Mouse (Mus musculus) forebrain, embryonic 13.5 days (tissue): ENCODE results near the gene Psmc5. TPM values are rescaled to one million over a fixed set of nuclear protein-coding genes. Genes with fewer than 3 reads are reported as not detected.

Source experiments
- ATAC-seq: fragments of 200-750 bp; cut with Nextera tagmentation; 2 replicates; pipeline ENCODE4 v1.8.0; 2017
- H3K27ac ChIP-seq: fragments of 300-500 bp; sonication (generic); 2 replicates; pipeline ENCODE4 v1.5.1; 2015; ENCODE audit warnings: inconsistent platforms, mild to moderate bottlenecking, moderate library complexity
- H3K27me3 ChIP-seq: fragments of 300-500 bp; sonication (generic); 2 replicates; pipeline ENCODE4 v1.6.1; 2015; ENCODE audit warnings: mild to moderate bottlenecking, inconsistent platforms
- H3K36me3 ChIP-seq: fragments of 300-500 bp; sonication (generic); 2 replicates; pipeline ENCODE4 v1.6.1; 2015; ENCODE audit warnings: mild to moderate bottlenecking, inconsistent platforms; ENCODE audit not compliant: poor library complexity, severe bottlenecking
- H3K4me1 ChIP-seq: fragments of 300-500 bp; sonication (generic); 2 replicates; pipeline ENCODE4 v1.6.1; 2015; ENCODE audit warnings: inconsistent platforms
- H3K4me2 ChIP-seq: fragments of 300-500 bp; sonication (generic); 2 replicates; pipeline ENCODE4 v1.6.1; 2015; ENCODE audit warnings: inconsistent platforms, mild to moderate bottlenecking, moderate library complexity
- H3K4me3 ChIP-seq: fragments of 300-500 bp; sonication (generic); 2 replicates; pipeline ENCODE4 v1.5.1; 2015; ENCODE audit warnings: mild to moderate bottlenecking, inconsistent platforms
- H3K9ac ChIP-seq: fragments of 300-500 bp; sonication (generic); 2 replicates; pipeline ENCODE4 v1.6.1; 2015; ENCODE audit warnings: mild to moderate bottlenecking, inconsistent platforms
- H3K9me3 ChIP-seq: fragments of 300-500 bp; sonication (generic); replicated peaks from 2 replicates; pipeline ENCODE4 v1.6.1; 2016; ENCODE audit warnings: inconsistent platforms
- WGBS: fragments of 180-500 bp; shearing (Covaris S2); methylation state at CpG from one replicate; pipeline ENCODE4 v1.1.7; 2015; 5-methylcytosine and 5-hydroxymethylcytosine counted together
- polyA plus RNA-seq: library from polyadenylated mRNA; unstranded; fragments of >200 nt; fragmentation: Nextera tagmentation; extraction: Ambion mirVana; gene quantifications from 2 replicates; pipeline ENCODE4 v1.2.1, GENCODE M21; 2015

Psmc5 gene
- polyA plus RNA-seq, 1 experiment from 2014 or later, result 322 TPM

DNA sequence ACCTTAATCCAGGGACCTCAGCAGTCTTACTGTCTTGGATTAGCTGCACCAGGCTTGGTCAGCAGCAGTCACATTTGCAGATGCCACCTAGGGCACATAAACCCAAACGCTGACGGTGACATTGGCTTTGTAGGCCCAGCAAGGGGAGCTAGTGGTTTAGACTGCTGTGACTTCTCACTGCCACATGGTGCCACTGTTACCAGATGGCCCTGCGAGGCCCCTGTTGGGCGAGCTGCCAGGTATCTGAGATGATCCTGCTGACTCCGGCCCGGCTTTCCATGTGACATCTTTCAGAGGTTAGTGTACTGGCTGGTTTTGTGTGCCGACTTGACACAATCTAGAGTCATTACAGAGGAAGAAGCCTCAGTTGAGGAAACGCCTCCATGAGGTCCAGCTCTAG lies 33.4 kb downstream of the Psmc5 start:
- Histone ChIP-seq H3K36me3 (no peaks in the 10 kb centered on the region), H3K4me1 (peaks cover 9% of the 10 kb centered on the region), H3K27me3 (no peaks in the 10 kb centered on the region), H3K9me3 (no peaks in the 10 kb centered on the region), H3K4me2 (no peak overlapping the region), H3K4me3 (no peak overlapping the region), H3K9ac (no peak overlapping the region), H3K27ac (no peak overlapping the region)
- WGBS, result 65% methylated on average over 8 of the region's 8 CpGs
- ATAC-seq, result no peak

DNA sequence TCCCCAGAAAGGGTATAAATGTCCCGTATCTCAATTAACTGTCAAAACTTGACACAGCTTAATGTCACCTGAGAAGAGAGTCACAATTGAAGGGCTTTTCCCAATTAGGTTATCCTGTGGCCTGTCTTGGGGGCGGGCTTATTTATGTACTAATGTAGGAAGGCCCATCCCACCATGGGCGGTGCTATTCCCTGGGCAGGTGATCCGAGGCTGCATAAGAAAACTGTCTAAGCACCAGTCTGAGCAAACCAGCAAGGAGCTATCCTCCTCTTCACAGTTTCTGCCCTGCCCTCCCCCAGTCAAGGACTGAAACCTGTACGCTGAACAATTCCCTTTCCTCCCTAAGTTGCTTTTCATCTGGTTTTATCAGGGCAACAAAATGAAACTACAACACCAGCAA lies 34.4 kb downstream of the Psmc5 start:
- 89% methylated on average over 5 of the region's 5 CpGs for WGBS
- Histone ChIP-seq H3K9me3 (no peaks in the 10 kb centered on the region), H3K4me1 (peaks cover 9% of the 10 kb centered on the region), H3K9ac (no peak overlapping the region), H3K27ac (no peak overlapping the region), H3K4me3 (no peak overlapping the region), H3K27me3 (no peaks in the 10 kb centered on the region), H3K36me3 (no peaks in the 10 kb centered on the region), H3K4me2 (no peak overlapping the region)
- no peak for ATAC-seq

DNA sequence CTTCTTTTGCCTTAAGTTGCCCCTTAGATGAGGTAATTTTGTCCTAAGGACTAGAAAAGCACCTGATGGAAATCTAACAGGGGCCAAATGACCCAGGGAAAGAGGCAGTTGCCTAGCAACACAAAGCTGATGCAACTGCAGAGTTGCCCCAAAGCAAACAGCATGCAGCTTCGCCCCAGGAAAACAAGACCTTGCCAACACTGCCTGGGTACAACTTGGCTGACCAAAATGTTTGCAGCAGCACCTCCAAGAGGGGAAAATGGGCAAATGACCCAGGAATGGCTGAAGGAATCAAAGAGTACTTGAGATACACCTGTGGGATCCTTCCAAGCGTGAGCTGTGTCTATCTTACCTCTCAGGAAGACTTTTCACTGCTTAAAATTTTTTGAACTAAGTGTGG lies 35.9 kb downstream of the Psmc5 start:
- WGBS, result 83% methylated on average over 2 of the region's 2 CpGs
- no peak for ATAC-seq

DNA sequence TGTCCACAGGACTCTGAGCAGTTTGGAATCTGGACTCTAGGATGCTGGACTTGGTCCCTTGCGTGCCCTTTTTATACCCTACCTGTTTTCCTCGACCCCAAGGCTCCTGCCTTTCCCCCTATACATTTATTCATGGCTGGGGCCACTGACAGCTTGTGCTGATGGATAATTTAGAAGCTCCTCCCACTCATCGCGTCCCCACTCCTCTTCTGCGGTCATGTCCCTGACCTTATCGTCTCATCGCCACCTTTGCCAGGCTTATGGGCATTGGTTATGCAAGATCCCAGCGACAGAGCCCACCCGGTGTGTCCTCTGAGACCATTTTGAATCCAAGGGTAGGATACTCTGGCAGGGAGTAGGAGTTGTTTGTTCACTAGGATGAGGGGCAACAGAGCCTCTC lies 45.8 kb downstream of the Psmc5 start, which contains the start of gene Gh:
Gene Gh (minus strand): TSS at position 101 of the 400 bp plus-strand sequence.
- Histone ChIP-seq H3K9me3 (no peaks in the 10 kb centered on the region), H3K27me3 (no peaks in the 10 kb centered on the region), H3K27ac (no peak within 1 kb of the TSS), H3K9ac (no peak within 1 kb of the TSS), H3K4me1 (no peaks in the 10 kb centered on the region), H3K4me2 (no peak within 1 kb of the TSS), H3K36me3 (no peaks in the 10 kb centered on the region), H3K4me3 (no peak within 1 kb of the TSS)
- WGBS, result 87% methylated on average over 9 of the region's 9 CpGs
- ATAC-seq, result no peak

More for the DNA sequence above, 35.9 kb downstream of the Psmc5 start:
- Histone ChIP-seq H3K4me2 (no peak overlapping the region), H3K4me3 (no peak overlapping the region), H3K36me3 (no peaks in the 10 kb centered on the region), H3K9me3 (no peaks in the 10 kb centered on the region), H3K27me3 (no peaks in the 10 kb centered on the region), H3K9ac (no peak overlapping the region), H3K4me1 (peaks cover 6% of the 10 kb centered on the region), H3K27ac (no peak overlapping the region)

DNA sequence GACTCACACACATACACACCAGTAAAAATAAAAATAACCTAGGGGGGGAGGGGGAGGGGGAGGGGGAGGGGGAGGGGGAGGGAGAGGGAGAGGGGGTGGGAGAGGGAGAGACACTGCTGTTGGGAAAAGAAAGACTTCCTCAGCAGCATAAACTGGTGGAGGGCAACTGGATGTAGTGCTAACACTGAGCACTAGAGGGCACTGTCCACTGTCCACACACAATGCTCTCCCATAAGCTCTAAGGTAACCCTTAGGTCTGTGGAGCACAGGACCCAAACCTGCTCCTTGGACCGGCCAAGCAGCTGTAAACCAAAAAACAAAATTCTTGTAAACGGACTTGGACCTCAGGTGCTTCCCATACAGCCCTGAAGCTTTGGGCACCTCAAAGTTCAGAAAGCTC lies 46.7 kb downstream of the Psmc5 start:
- H3K9me3 ChIP-seq, result no peaks in the 10 kb centered on the region
- no peak overlapping the region for H3K27ac ChIP-seq
- H3K4me1 ChIP-seq, result no peaks in the 10 kb centered on the region
- H3K4me2 ChIP-seq, result no peak overlapping the region
- no peak overlapping the region for H3K9ac ChIP-seq
- 21% methylated on average over 2 of the region's 2 CpGs for whole genome bisulfite sequencing
- no peak overlapping the region for H3K4me3 ChIP-seq
- no peaks in the 10 kb centered on the region for H3K27me3 ChIP-seq
- 0 out of 2 replicates have a peak, but pooled peaks have one; percentile 53 for ATAC-seq
- no peaks in the 10 kb centered on the region for H3K36me3 ChIP-seq

DNA sequence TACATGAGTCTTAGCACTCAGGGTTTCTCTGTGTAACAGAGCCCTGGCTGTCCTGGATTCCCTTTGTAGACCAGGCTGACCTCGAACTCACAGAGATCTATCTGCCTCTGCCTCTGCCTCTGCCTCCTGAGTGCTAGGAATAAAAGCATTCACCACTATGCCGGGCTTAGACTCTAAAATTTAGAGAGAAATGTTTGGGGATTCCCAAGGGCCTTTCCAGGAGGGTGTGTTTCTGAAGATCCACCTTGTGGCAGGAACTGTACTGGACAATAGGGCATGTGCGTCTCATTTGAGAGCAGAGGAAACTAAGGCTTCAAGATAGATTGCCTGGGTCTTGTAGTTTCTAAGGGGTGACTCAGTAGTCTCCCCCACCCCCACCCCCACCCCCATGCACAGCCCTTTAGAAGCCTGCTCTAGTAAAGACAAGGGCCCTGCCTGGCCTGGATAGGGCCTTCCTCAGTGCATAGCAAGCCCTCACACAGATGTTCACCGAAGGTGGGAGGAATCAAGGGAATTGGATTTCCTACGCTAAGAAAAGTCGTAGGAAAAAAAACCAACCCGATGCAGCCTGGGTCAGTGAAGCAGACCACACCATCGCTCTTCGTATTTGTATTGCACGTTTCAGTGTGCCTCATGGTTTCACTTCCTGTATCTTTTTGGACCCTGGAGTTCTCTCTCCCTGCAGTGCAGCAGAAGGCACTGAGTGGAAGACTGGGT lies 49.6 kb downstream of the Psmc5 start:
- no peaks in the 10 kb centered on the region for H3K36me3 ChIP-seq
- H3K4me1 ChIP-seq, result no peaks in the 10 kb centered on the region
- ATAC-seq, result no peak
- H3K27me3 ChIP-seq, result no peaks in the 10 kb centered on the region
- no peaks in the 10 kb centered on the region for H3K9me3 ChIP-seq
- H3K9ac ChIP-seq, result no peak overlapping the region
- H3K4me3 ChIP-seq, result no peak overlapping the region
- H3K4me2 ChIP-seq, result no peak overlapping the region
- WGBS, result 86% methylated on average over 10 of the region's 10 CpGs
- no peak overlapping the region for H3K27ac ChIP-seq

DNA sequence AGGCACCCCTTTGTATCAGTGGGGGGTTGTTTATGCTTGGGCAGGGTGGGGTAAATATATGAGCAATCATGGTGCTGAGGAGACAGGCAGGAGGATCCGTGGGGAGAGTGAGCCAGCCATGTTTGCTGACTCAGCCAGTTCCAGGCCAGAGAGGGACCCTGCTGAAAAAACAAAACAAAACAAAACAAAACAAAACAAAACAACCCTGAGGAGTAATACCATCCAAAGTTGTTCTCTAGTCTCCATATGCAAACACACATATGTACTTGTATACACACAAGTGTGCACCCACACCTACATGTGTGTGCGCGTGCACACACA lies 50.1 kb downstream of the Psmc5 start:
- Histone ChIP-seq H3K9ac (no peak overlapping the region), H3K4me1 (no peaks in the 10 kb centered on the region), H3K4me3 (no peak overlapping the region), H3K9me3 (no peaks in the 10 kb centered on the region), H3K4me2 (no peak overlapping the region), H3K36me3 (no peaks in the 10 kb centered on the region), H3K27ac (no peak overlapping the region), H3K27me3 (no peaks in the 10 kb centered on the region)
- no peak for ATAC-seq
- WGBS, result 92% methylated on average over 3 of the region's 3 CpGs

DNA sequence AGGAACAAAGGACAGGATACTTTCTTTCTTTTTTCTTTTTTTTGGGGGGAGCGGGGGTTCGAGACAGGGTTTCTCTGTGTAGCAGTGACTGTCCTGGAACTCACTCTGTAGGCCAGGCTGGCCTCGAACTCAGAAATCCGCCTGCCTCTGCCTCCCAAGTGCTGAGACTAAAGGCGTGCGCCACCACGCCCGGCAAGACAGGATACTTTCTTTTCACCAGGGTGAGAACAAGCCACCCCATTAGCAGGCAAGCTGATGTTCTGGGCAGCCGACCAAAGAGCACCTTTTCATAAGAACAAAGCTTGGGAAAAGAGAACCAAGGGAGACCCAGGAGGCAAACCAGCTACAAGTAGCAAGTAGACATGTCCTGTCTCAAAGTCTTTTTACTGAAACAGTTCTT lies 50.8 kb downstream of the Psmc5 start:
- H3K9me3 ChIP-seq, result no peaks in the 10 kb centered on the region
- no peaks in the 10 kb centered on the region for H3K27me3 ChIP-seq
- H3K4me3 ChIP-seq, result no peak overlapping the region
- 77% methylated on average over 9 of the region's 9 CpGs for WGBS
- H3K27ac ChIP-seq, result no peak overlapping the region
- H3K4me1 ChIP-seq, result no peaks in the 10 kb centered on the region
- ATAC-seq, result no peak
- no peaks in the 10 kb centered on the region for H3K36me3 ChIP-seq
- no peak overlapping the region for H3K4me2 ChIP-seq
- no peak overlapping the region for H3K9ac ChIP-seq

DNA sequence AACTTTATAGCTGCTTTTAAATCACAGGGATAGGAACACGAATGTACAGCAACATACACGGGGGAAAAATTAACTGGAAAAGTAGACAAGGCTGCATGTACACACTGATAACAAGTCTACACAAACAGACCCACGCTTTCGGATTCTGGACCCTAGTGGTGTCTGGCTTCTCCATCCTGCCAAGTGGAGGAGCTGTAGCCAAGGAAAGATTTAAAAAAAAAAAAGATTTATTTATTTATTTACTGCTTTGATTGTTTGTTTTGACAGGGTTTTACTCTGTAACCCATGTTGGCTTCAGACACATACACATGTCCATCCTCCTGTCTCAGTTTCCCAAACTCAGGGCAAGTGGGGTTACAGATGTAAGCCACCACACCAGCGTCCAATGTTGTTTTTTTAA lies 51.5 kb downstream of the Psmc5 start:
- Histone ChIP-seq H3K27ac (no peak overlapping the region), H3K27me3 (no peaks in the 10 kb centered on the region), H3K4me2 (no peak overlapping the region), H3K9me3 (no peaks in the 10 kb centered on the region), H3K9ac (no peak overlapping the region), H3K36me3 (no peaks in the 10 kb centered on the region), H3K4me3 (no peak overlapping the region), H3K4me1 (no peaks in the 10 kb centered on the region)
- no peak for ATAC-seq
- 81% methylated on average over 5 of the region's 5 CpGs for WGBS

DNA sequence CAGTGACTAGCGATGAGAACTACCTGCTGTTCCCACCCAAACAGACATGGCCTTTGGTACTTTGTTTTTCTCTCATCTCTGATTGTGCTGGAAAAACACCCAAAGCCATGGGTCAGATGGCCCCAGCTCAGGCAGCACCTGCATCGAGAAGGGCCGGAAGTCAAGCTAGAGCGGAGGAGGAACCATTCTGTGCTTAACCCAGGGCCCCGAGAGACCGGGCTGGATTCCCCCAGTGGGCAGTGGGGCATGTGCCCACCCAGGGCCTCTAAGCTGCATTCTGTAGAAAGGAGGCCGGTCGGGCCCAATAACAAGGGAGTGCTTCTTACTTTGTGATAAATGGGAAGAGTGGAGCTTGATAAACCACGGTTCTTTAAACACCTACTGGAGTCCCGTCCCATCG lies 52.2 kb downstream of the Psmc5 start:
- 79% methylated on average over 11 of the region's 11 CpGs for WGBS
- no peak overlapping the region for H3K9ac ChIP-seq
- no peak overlapping the region for H3K4me2 ChIP-seq
- no peaks in the 10 kb centered on the region for H3K9me3 ChIP-seq
- no peak overlapping the region for H3K4me3 ChIP-seq
- no peaks in the 10 kb centered on the region for H3K4me1 ChIP-seq
- H3K27ac ChIP-seq, result no peak overlapping the region
- no peaks in the 10 kb centered on the region for H3K36me3 ChIP-seq
- H3K27me3 ChIP-seq, result no peaks in the 10 kb centered on the region
- ATAC-seq, result no peak

DNA sequence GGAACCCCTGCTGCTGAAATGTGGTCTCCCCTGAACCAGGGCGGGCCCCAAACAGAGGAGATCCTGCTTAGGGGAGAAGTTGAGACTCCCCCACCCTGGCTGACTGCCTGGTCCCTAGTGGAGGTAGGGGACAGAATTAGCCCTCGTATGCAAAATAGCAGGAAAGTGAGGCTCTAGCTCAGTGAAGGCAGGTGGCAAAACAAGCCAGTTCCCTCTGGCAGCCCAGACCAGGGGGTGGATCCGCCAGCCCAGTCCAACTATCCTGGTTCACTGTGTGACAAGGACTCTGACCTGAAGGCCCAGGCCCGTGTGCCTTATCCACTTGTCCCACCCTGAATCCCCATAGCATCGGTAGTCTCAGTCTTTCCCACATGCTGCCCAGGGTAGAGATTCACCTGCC lies 54.2 kb downstream of the Psmc5 start:
- 73% methylated on average over 5 of the region's 5 CpGs for WGBS
- Histone ChIP-seq H3K9me3 (no peaks in the 10 kb centered on the region), H3K4me2 (no peak overlapping the region), H3K36me3 (no peaks in the 10 kb centered on the region), H3K4me1 (no peaks in the 10 kb centered on the region), H3K27ac (no peak overlapping the region), H3K4me3 (no peak overlapping the region), H3K27me3 (no peaks in the 10 kb centered on the region), H3K9ac (no peak overlapping the region)
- ATAC-seq, result no peak
